Comparison of ENCODE assay signal across 8 mouse cellular contexts in the genomic region with DNA sequence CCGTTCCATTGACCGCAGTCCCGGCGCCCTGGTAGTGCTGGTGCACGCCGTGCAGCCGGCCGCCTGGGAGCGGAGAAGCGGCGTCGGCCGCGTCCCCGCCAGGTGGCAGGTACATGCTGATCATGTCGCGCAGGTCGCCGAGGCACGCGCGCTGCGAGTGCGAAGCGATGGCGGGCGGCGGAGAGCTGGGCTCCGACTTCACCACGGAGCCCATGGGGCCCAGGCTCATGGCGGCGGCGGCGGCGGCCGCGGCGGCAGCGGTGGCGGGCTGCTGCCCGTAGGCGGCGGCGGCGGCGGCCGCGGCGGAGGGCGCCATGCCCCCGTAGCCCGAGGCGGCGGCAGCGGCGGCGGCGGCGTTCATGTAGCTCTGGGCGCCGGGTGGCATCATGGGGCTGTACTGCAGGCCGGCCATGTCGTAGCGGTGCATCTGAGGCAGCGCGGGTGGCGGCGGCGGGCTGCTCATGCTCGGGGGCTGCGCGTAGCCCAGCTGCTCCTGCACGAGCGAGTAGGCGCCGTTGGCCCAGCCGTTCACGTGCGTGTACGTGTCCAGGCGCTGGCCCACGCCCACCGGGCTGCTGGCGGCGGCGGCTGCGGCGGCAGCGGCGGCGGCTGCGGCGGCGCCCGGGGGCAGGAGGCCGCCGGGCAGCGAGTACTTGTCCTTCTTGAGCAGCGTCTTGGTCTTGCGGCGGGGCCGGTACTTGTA. TPM values are rescaled to one million over a fixed set of nuclear protein-coding genes. Genes with fewer than 3 reads are reported as not detected.
DNase-seq lines count a peak whose midpoint lies in the region; ATAC-seq lines count a peak whose summit lies in the region.

No protein-coding gene starts in this region.

- WGBS in heart, embryonic 14.5 days = 18% methylated on average over 54 of the region's 102 CpGs
- WGBS in hindbrain, embryonic 12.5 days = 22% methylated on average over 36 of the region's 102 CpGs
- WGBS in liver, embryonic 16.5 days (ENCODE audit: insufficient replicate concordance) = 16% methylated on average over 50 of the region's 102 CpGs

- no peaks in the 10 kb centered on the region; a peak in 1 of 4 replicates for H3K4me1 ChIP-seq in heart, embryonic 14.5 days (ENCODE audit: control insufficient read depth in 2 of 2, insufficient read depth in 2 of 2, low read length in 2 of 2)
- peaks cover 5% of the 10 kb centered on the region; the same call in 1 of the 2 replicates for H3K4me1 ChIP-seq in hindbrain, embryonic 12.5 days
- H3K4me1 ChIP-seq in liver, embryonic 16.5 days (ENCODE audit: control insufficient read depth, low read depth, low read length) = no peaks in the 10 kb centered on the region

- H3K27ac ChIP-seq in heart, embryonic 14.5 days (replicated peaks in 1 of 2; ENCODE audit: control insufficient read depth in 1 of 2, insufficient read depth in 1 of 2, low read depth in 2 of 2, low read length in 2 of 2) = no peak overlapping the region
- peak overlapping the region; percentile 48; the same call in 1 of the 2 replicates for H3K27ac ChIP-seq in hindbrain, embryonic 12.5 days
- no peak overlapping the region for H3K27ac ChIP-seq in liver, embryonic 16.5 days (ENCODE audit: low read length)

- ATAC-seq in heart, embryonic 14.5 days (ENCODE audit: insufficient number of reproducible peaks, insufficient read depth, low FRiP score, low read depth) = no peak
- peak; percentile 39; the same call in 1 of the 2 replicates for ATAC-seq in hindbrain, embryonic 12.5 days (ENCODE audit: low FRiP score)
- ATAC-seq in liver, embryonic 16.5 days (ENCODE audit: low read depth) = no peak

- no peak for DNase-seq in heart, adult 8-10 months (ENCODE audit: low spot score)
- peak; percentile 33 for DNase-seq in Muller cell, postnatal 12 days (ENCODE audit: inconsistent ontology term)
- peak; percentile 29 to 36 for DNase-seq in cerebellum, postnatal 25 days
- peak; percentile 45 for DNase-seq in testis, postnatal 14 days (ENCODE audit: low spot score)
- DNase-seq in B cell, adult 2 months = no peak

- H3K36me3 ChIP-seq in heart, embryonic 14.5 days (ENCODE audit: control insufficient read depth, insufficient read depth, low read length) = no peaks in the 10 kb centered on the region
- H3K36me3 ChIP-seq in hindbrain, embryonic 12.5 days = no peaks in the 10 kb centered on the region
- H3K36me3 ChIP-seq in liver, embryonic 16.5 days (ENCODE audit: control insufficient read depth, insufficient read depth) = no peaks in the 10 kb centered on the region

- peak overlapping the region; percentile 73 for H3K4me2 ChIP-seq in heart, embryonic 14.5 days (ENCODE audit: low read length)
- H3K4me2 ChIP-seq in hindbrain, embryonic 12.5 days (replicated peaks) = peak overlapping the region; percentile 61
- H3K4me2 ChIP-seq in liver, embryonic 16.5 days (ENCODE audit: low read depth, low read length) = peak overlapping the region; percentile 48

- H3K9me3 ChIP-seq in heart, embryonic 14.5 days (ENCODE audit: control insufficient read depth, low read length) = 0 out of 2 replicates have a peak, but pooled peaks cover 3% of the 10 kb centered on the region
- no peaks in the 10 kb centered on the region; the same call in 1 of the 2 replicates for H3K9me3 ChIP-seq in hindbrain, embryonic 12.5 days (replicated peaks)
- no peaks in the 10 kb centered on the region; the same call in 1 of the 2 replicates for H3K9me3 ChIP-seq in liver, embryonic 16.5 days (replicated peaks; ENCODE audit: control insufficient read depth, low read length)

- peaks cover 56% of the 10 kb centered on the region for H3K27me3 ChIP-seq in heart, embryonic 14.5 days (ENCODE audit: control insufficient read depth, insufficient read depth, low read length)
- H3K27me3 ChIP-seq in hindbrain, embryonic 12.5 days = peaks cover 40% of the 10 kb centered on the region
- peaks cover 78% of the 10 kb centered on the region for H3K27me3 ChIP-seq in liver, embryonic 16.5 days (ENCODE audit: control insufficient read depth, insufficient read depth, low read depth, low read length)

- peak overlapping the region; percentile 47 to 60 for H3K4me3 ChIP-seq in heart, embryonic 14.5 days (ENCODE audit: control insufficient read depth in 1 of 2, insufficient read depth in 1 of 2, low read depth in 1 of 2, low read length in 2 of 2)
- H3K4me3 ChIP-seq in hindbrain, embryonic 12.5 days = peak overlapping the region; percentile 51
- peak overlapping the region; percentile 38 for H3K4me3 ChIP-seq in liver, embryonic 16.5 days (ENCODE audit: low read depth, low read length)

- peak overlapping the region; percentile 58 for H3K9ac ChIP-seq in heart, embryonic 14.5 days (ENCODE audit: low read length)
- peak overlapping the region; percentile 65 for H3K9ac ChIP-seq in hindbrain, embryonic 12.5 days
- H3K9ac ChIP-seq in liver, embryonic 16.5 days (ENCODE audit: low read depth, low read length) = no peak overlapping the region

RNA-seq across cellular contexts. Expression of a gene that starts 1.0 kb away (rescaled TPM):
- polyA plus RNA-seq in heart, embryonic 14.5 days (2014; fragmentation: Nextera tagmentation; extraction: Ambion mirVana) = 1.1 and 1.2 TPM in 2 replicates
- total RNA-seq in heart, adult 8-10 months (2022) = not detected
- polyA plus RNA-seq in hindbrain, embryonic 12.5 days (2016; fragmentation: Nextera tagmentation; extraction: Ambion mirVana) = 2.0 and 2.6 TPM in 2 replicates
- polyA plus RNA-seq in liver, embryonic 16.5 days (2015; fragmentation: Nextera tagmentation; extraction: Ambion mirVana) = not detected in 2 replicates

Comparison
In these comparisons a context has a peak if more than half of its experiments do, and no peak if none do; other contexts are left out.
1. DNase-seq: peak in Muller cell, postnatal 12 days (single experiment), cerebellum, postnatal 25 days (2 of 2) and testis, postnatal 14 days (single experiment); none in heart, adult 8-10 months (single experiment) and B cell, adult 2 months (0 of 2).
2. Peak in every context shown above with its lines, with median percentiles within 50 percentile points of each other: H3K4me2 ChIP-seq and H3K4me3 ChIP-seq.